Mouse (Mus musculus) left cerebral cortex, adult 2 months (tissue): ENCODE measurements around the gene Tmub1. TPM values are rescaled to one million over a fixed set of nuclear protein-coding genes. Genes with fewer than 3 reads are reported as not detected.
A peak's percentile ranks its signal among the peaks of the same experiment; 100 is the strongest.

Source experiments
- DNase-seq, 2 experiments: peaks; one replicate each; pipeline ENCODE4 v3.0.0; 2021 to 2022; ENCODE audit warnings: low spot score in 2 of 2, mixed read lengths in 1 of 2; ENCODE audit errors: extremely low spot score in 1 of 2
- H3K27ac ChIP-seq: fragments of 200-600 bp; 2 replicates; pipeline ENCODE4 v1.8.1; 2022
- H3K4me3 ChIP-seq: fragments of 200-600 bp; 2 replicates; pipeline ENCODE4 v1.8.1; 2022
- CTCF ChIP-seq: fragments of 200-600 bp; IDR thresholded peaks from 2 replicates; pipeline ENCODE4 v1.8.1; 2022; ENCODE audit warnings: antibody characterized with exemption, mild to moderate bottlenecking, moderate library complexity
- intact Hi-C: fragments of 180-260 bp; cut with DNase I; formaldehyde crosslinking; loops from one replicate; pipeline ENCODE4 v1.15.1; 2025
- total RNA-seq, 2 experiments: library from RNA; stranded (reverse); gene quantifications; 2 replicates each; pipeline ENCODE4 v1.2.3; 2021

Tmub1 gene
- total RNA-seq, 2 experiments from 2014 or later = 26.1 to 28.7 TPM

DNA sequence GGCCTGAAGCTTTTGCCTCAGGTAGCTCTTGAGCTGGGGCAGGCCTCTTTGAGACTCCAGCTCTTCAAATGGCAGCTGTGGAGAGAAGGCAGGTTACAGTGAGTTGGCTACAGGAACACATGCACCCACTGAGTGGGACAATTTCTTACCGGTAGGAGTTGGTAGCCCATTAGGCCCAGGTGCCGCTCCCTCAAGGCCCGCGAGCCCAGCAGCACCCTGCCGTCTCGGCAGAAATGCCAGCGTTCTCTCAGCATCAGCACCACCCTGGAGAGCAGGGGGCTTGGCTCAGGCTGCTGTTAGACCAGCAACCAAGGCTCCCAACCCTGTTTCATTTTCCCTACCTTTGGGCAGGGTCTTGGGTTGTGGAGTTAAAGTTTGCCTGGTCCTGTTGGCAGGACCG, 6.5 kb downstream of the Tmub1 start:
- DNase-seq = no peak
- H3K27ac ChIP-seq = no peak overlapping the region
- intact Hi-C loops = no loop called here
- no peak for TF ChIP-seq CTCF
- H3K4me3 ChIP-seq = no peak overlapping the region

DNA sequence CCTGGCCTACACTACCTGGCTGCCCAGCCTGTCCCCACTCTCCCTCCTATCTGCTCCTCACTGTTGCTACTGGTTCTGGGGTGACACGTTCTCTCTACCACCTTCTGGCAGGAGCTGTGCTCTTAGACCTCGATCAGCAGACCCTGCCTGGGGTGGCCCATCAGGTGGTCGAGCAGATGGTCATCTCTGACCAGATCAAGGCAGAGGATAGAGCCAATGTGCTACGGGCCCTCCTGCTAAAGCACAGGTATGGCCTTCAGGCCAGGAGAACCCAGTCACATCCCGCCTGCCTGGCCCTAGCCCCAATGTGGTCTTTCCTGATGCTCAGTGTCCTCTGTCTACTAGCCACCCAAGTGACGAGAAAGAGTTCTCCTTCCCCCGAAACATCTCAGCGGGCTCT, 13.7 kb downstream of the Tmub1 start:
- TF ChIP-seq CTCF = no peak
- no peak for DNase-seq
- intact Hi-C loops = no loop called here
- Histone ChIP-seq H3K27ac (no peak overlapping the region), H3K4me3 (no peak overlapping the region)

DNA sequence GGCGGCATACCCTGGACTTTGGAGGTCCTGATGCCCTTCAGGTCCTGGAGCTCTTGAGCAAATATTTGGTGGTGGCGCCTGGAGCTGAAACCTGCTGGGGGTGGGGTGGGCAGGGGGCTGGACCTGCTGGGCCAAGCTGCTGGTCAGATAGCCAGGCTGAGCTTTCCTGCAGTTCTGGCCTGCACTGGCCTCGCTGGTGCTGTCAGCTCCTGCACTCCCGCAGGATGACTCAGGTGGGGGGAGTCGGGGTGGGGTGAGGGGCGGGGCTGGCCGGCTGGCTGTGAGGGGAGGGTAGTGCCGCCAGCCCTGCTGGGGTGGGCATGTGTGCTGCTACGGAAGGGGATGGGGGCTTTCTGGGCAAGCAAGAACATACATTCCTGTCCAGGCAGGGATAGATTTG, 19.1 kb downstream of the Tmub1 start:
- intact Hi-C loops = no loop called here
- no peak for DNase-seq
- Histone ChIP-seq H3K27ac (no peak overlapping the region), H3K4me3 (no peak overlapping the region)
- no peak for TF ChIP-seq CTCF

DNA sequence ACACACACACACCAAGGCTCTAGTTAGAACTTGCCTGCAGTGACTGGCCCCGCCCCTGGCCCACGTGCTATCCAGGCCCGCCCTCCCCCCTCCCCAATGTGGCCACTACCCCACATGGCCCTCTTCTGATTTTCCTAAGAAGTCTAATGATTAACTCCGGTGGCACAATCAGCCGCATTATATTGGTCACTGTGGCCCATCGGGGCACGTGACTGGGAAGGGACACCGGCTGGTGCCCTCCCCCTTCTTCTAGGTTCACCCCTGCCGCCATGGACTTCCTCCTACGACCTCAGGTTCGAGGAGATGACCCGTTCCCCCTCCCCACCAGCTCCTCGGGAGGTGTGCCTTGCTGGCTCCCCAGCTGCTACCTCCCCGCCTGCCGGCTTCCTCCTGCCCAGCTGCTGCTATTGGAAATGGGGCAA, 19.7 kb downstream of the Tmub1 start:
- TF ChIP-seq CTCF = no peak
- no peak for DNase-seq
- intact Hi-C loops = no loop called here
- Histone ChIP-seq H3K4me3 (peak overlapping the region; percentile 14; the same call in 1 of the 2 replicates), H3K27ac (peak overlapping the region; percentile 48; the same call in 1 of the 2 replicates)

DNA sequence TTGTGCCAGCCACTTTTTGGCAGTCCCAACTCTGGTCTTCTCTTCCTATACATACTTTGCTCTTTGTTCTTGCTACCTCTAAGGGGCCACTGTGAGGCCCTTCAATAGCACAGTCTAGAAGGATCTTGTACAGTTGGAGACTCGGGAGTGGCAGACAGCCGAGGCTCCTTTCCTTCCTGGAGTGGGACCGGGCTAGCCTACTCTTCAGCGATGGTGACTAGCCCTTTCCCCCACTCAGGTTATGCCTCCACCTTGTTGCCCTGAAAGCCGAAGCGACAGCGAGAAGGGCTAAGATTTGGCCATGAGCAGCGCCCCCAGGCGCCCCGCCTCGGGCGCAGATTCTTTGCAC, 20.4 kb downstream of the Tmub1 start:
- DNase-seq = no peak
- no peak for TF ChIP-seq CTCF
- intact Hi-C loops = no loop called here
- H3K4me3 ChIP-seq = no peak overlapping the region
- H3K27ac ChIP-seq = no peak overlapping the region

DNA sequence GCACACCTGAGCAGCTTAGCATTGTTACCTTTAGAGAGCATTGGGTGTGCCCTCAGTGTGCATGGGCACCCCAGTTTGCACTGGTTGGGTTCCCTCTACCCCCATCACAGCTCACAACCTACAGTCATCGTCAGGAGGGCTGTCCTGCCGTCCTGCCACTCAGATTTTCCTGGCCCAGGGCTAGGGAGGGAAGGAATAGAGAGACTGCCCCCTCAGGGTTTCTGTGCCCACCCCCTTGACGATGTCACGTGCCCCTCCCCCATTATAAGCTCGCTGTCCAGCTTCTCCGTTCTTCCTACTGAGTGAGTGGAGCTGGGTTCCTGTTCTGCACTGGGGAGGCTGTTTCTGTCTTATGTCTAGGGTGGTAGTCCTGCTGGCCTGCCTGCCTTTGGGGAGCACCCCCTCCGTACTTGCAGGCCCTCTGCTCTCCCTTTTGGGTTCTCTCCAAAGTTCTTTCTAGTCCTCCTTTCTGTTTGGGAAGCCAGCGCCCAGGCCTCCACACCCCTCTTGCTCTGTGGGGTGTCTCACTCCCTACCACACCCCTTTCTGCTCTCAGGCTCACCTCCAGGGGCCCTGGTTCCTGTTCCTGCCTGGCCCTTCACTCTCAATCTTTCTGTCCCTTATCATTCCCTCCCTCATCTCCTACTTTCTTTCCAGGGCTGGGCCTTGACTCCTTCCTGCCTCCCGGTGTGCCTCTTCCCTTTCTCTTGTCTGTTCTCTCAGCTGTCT, 20.9 kb downstream of the Tmub1 start:
- intact Hi-C loops = no loop called here
- DNase-seq = no peak
- TF ChIP-seq CTCF = no peak
- H3K4me3 ChIP-seq = no peak overlapping the region
- H3K27ac ChIP-seq = no peak overlapping the region

DNA sequence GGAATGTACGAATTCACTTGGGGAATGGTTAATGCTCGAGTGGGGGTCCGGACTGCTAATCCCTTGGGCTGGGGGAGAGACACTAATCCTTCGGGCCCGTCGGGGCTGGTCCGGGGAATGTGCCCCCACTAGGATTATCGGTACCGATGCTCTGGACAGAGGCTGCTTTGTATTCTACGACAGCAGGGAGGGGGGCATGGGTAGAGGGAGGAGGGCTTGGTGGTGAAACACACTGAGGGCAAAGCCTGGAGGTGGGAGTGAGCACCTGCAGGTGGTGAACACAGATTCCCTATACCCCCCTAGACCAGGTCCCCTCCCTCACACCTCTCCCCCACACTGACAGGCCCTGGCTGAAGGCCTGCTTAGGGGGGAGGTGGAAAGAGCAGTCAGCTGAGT, 21.6 kb downstream of the Tmub1 start:
- intact Hi-C loops = no loop called here
- TF ChIP-seq CTCF = no peak
- Histone ChIP-seq H3K4me3 (peak overlapping the region; percentile 74), H3K27ac (no peak overlapping the region)
- DNase-seq = no peak

DNA sequence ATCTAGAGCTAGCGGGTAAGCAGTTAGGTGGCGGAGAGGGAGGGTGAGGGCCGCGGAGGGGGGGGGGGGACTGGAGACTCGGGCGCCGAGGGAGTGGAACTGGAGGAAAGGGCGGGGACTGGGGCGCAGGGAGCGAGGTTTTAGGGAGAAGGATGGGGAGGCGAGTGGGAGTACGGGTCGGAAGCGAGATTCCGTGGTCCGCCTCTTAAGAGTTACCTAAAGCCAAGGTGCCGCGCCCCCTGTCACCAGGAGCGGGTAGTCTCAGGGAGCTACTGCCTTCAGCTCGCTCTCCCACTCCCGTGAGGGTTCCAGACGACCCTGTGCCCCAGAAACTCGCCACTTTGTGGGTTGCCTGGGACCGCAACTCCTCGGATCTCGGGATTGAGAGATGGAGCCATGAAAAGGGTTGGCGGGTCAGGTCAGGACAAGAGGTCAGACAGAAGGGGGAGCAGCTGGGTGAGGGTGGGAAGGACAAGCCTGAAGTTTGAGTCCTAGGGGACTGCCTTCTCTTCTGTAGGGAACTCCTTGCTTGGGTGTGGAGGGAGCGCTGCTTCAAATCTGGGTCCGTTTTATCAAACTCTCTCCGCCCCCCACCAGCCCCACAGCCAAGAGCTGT, 22.1 kb downstream of the Tmub1 start:
- Histone ChIP-seq H3K4me3 (peak overlapping the region; percentile 74), H3K27ac (no peak overlapping the region; the same call in 1 of the 2 replicates)
- TF ChIP-seq CTCF = no peak; the same call in none of the 2 replicates
- intact Hi-C loops = loop anchor here (2.0 kb wide), 3 partner anchors 19 to 45 kb away; partner anchors contain the start of gene Fastk
- no peak for DNase-seq

DNA sequence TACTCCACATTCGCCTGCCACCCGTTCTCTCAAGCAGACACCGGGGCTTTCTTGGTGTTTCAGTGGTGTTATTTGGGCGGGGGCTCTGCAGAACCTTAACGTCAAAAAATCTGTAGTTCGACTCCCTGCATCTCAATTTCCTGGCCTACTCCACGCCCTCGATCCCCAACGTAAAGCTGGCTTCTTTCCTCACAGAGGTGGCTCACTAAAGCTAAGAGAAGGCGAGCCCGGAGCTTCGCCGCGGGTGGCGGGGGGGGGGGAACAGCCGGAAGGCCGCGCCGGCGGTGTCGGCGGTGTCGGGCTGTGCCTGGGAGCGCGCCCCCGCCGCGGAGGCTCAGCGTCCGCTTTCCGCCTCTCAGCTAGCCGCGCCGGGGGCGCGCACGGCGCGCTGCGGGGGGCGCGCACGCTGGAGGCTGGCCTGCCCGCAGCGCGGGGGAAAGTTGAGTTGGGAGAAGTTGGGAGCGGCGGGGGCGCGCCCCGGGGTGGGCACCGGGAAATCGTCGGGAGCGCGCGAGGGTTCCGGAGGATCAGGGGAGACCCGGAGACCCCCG, 22.7 kb downstream of the Tmub1 start:
- TF ChIP-seq CTCF = no peak
- intact Hi-C loops = loop anchor here (2.0 kb wide), 3 partner anchors 20 to 46 kb away; partner anchors contain the start of gene Fastk
- H3K4me3 ChIP-seq = peak overlapping the region; percentile 74
- peak; percentile 77 to 81 for DNase-seq
- H3K27ac ChIP-seq = peak overlapping the region; percentile 93

DNA sequence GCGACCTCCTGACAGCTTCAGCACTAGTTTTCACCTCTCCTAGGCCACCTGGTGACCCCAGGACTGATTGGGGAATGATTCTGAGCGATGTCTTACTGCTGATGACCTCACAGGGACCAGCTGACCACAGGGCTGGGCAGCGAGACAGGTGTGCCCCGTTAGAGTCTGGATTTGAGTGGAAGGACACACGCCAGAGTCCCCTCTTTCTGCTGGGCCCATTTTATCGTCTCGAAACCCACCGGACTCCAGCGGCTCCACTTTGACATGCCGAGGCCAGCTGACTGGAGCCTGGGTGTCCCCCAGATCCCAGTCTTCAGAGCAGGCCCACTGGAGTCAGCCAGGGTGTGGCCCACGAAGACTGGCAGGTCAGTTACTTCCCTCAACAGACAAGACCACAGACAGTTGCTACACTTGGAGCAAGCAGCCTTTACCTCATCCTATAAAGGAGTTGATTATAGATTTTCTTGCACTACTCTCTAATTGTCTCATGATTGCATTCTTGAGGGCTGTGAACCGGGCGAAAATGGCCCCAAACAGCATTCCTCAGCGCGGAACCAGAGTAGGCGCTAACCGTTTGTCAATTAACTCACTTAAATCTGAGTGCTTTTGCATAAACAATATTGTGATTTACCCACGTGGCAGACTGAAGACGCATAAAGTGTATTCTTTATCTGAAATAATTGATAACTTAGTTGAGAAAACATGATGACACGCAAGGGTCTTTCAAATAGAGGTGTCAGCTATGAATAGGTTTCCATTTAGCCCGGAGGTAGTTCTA, 23.5 kb downstream of the Tmub1 start:
- intact Hi-C loops = loop anchor here (2.0 kb wide), 3 partner anchors 21 to 47 kb away; partner anchors contain the start of gene Fastk
- Histone ChIP-seq H3K27ac (peak overlapping the region; percentile 93), H3K4me3 (peak overlapping the region; percentile 74)
- no peak for TF ChIP-seq CTCF
- no peak for DNase-seq

DNA sequence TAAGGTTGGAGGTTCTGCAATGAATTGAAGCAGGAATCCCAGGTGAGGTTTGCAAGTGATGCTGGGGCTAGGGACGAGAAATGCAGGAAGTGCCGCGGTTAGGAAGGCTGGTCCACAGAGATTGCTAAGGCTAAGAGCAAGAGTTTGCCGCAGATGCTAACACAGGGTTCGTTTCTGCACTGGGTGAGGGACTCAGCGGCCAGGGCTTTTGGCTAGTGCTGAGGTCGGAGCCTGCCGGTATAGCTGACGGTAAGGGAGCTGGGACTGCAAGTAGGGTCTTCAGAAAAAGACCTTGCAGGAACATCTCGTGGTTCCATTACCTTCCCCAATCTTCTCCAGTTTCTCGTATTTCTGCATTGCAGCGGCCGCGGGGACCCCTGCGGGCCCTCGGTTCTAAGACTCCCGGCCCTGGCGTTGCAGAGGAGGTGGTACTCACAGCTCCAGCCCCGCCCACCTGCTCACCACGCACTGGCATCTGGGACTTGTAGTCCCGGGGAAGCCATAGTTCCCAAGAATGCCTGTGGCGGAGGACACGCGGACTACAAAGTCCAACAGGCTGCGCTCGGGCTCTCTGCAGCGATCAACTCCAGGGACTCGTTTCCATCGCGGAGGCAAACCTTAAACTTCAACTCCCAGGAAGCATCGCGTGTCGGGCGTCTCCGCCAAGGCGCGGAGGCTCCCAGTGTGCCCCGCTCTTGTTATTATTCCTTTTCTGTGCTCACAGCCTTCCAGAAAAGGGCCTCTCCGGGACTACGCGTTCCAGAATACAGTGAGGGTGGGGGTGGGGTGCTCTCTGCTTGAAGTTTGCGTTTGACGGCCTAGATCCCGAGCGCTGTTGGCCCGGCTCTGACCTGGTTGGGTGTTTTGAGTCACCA, 24.3 kb downstream of the Tmub1 start, which contains the start of the genes Cdk5 and Slc4a2:
Gene Cdk5 (minus strand): TSS at position 402 of the 875 bp plus-strand sequence.
Gene Slc4a2 (plus strand): TSS at position 709 of the 875 bp plus-strand sequence.
- H3K27ac ChIP-seq = peak within 1 kb of the TSS; percentile 93
- peak; percentile 98 to 99 for DNase-seq
- intact Hi-C loops = loop anchor here (1.0 to 2.0 kb wide), 4 partner anchors 21 to 47 kb away; partner anchors contain the start of genes Agap3 and Fastk
- no peak; the same call in none of the 2 replicates for TF ChIP-seq CTCF
- peak within 1 kb of the TSS; percentile 74 for H3K4me3 ChIP-seq
